Mouse (Mus musculus) kidney, adult 2 months (tissue): ENCODE measurements around the gene Hmgxb4. TPM values are rescaled to one million over a fixed set of nuclear protein-coding genes. Genes with fewer than 3 reads are reported as not detected.
A peak's percentile ranks its signal among the peaks of the same experiment; 100 is the strongest.

Experiments used
- DNase-seq: peaks from one replicate; pipeline ENCODE4 v3.0.0; 2021
- H3K27ac ChIP-seq: fragments of 200-500 bp; 2 replicates; pipeline ENCODE4 v1.5.1; 2012; ENCODE audit warnings: low read depth, low read length, control low read depth, inconsistent platforms; ENCODE audit not compliant: insufficient read depth
- H3K27me3 ChIP-seq: fragments of 200-500 bp; replicated peaks from 2 replicates; pipeline ENCODE4 v1.6.1; 2012; ENCODE audit warnings: mild to moderate bottlenecking, moderate library complexity, low read length, inconsistent platforms; ENCODE audit not compliant: control insufficient read depth, insufficient read depth
- H3K36me3 ChIP-seq: fragments of 200-500 bp; 2 replicates; pipeline ENCODE4 v1.6.1; 2012; ENCODE audit warnings: mild to moderate bottlenecking, moderate library complexity, low read length, inconsistent platforms; ENCODE audit not compliant: control insufficient read depth, insufficient read depth
- H3K4me1 ChIP-seq: fragments of 200-500 bp; 2 replicates; pipeline ENCODE4 v1.6.1; 2011; ENCODE audit warnings: low read length; ENCODE audit not compliant: control insufficient read depth, insufficient read depth
- H3K4me3 ChIP-seq: fragments of 200-500 bp; 2 replicates; pipeline ENCODE4 v1.5.1; 2011; ENCODE audit warnings: mild to moderate bottlenecking, low read depth, low read length, control low read depth; ENCODE audit not compliant: insufficient read depth
- CTCF ChIP-seq: fragments of 200-500 bp; conservative IDR thresholded peaks from 2 replicates; pipeline ENCODE4 v1.5.1; 2011; ENCODE audit warnings: low read depth, mild to moderate bottlenecking, control low read depth, low read length, moderate library complexity, mixed read lengths; ENCODE audit not compliant: insufficient read depth, insufficient read length
- POLR2A ChIP-seq: fragments of 200-500 bp; IDR thresholded peaks from one replicate; pipeline ENCODE4 v1.6.1; 2011; ENCODE audit warnings: low read depth, low read length, control low read depth
- WGBS: fragments of 180-500 bp; shearing (Covaris S2); methylation state at CpG from one replicate; pipeline ENCODE4 v1.1.7; 2018; 5-methylcytosine and 5-hydroxymethylcytosine counted together
- polyA plus RNA-seq: library from polyadenylated mRNA; depleted of rRNA; stranded (reverse); fragments of >200 nt; gene quantifications from 2 replicates; pipeline ENCODE4 v1.2.3, GENCODE M21; 2012

Gene Hmgxb4
- polyA plus RNA-seq, 1 experiment: 13.3 TPM

GRCm38 (mm10) chr8:74977427-74977826 is 15.7 kb upstream of the Hmgxb4 start:
- TF ChIP-seq POLR2A: no peak
- TF ChIP-seq CTCF: peak; percentile 37; the same call in 1 of the 2 replicates
- no peak for DNase-seq
- no peaks in the 10 kb centered on the region for H3K36me3 ChIP-seq
- H3K27ac ChIP-seq: no peak overlapping the region
- no peaks in the 10 kb centered on the region for H3K4me1 ChIP-seq
- H3K4me3 ChIP-seq: no peak overlapping the region
- WGBS: 51% methylated on average over 1 of the region's 1 CpGs
- no peaks in the 10 kb centered on the region for H3K27me3 ChIP-seq

GRCm38 (mm10) chr8:74980060-74980710 is 13.0 kb upstream of the Hmgxb4 start:
- Histone ChIP-seq H3K36me3 (no peaks in the 10 kb centered on the region), H3K27ac (no peak overlapping the region), H3K4me1 (no peaks in the 10 kb centered on the region), H3K4me3 (no peak overlapping the region), H3K27me3 (no peaks in the 10 kb centered on the region)
- 41% methylated on average over 9 of the region's 9 CpGs for WGBS
- TF ChIP-seq POLR2A (no peak), CTCF (no peak)
- DNase-seq: no peak

- TF ChIP-seq CTCF (peak; percentile 81), POLR2A (no peak)
- Histone ChIP-seq H3K4me1 (no peaks in the 10 kb centered on the region), H3K4me3 (no peak overlapping the region), H3K36me3 (no peaks in the 10 kb centered on the region), H3K27ac (no peak overlapping the region), H3K27me3 (no peaks in the 10 kb centered on the region)
- under 1% methylated on average over 5 of the region's 5 CpGs for WGBS
- peak; percentile 54 for DNase-seq
Observed at GRCm38 (mm10) chr8:74980711-74981062, 12.5 kb upstream of the Hmgxb4 start.

- WGBS: 90% methylated on average over 6 of the region's 6 CpGs
- no peak overlapping the region for H3K4me3 ChIP-seq
Observed at GRCm38 (mm10) chr8:74981809-74982208, 11.3 kb upstream of the Hmgxb4 start.

GRCm38 (mm10) chr8:74987436-74987835 is 5.7 kb upstream of the Hmgxb4 start:
- no peak for TF ChIP-seq POLR2A
- TF ChIP-seq CTCF: no peak
- 94% methylated on average over 5 of the region's 5 CpGs for WGBS
- no peaks in the 10 kb centered on the region for H3K27me3 ChIP-seq

More at GRCm38 (mm10) chr8:74981809-74982208, 11.3 kb upstream of the Hmgxb4 start:
- Histone ChIP-seq H3K4me1 (no peaks in the 10 kb centered on the region), H3K36me3 (no peaks in the 10 kb centered on the region), H3K27me3 (no peaks in the 10 kb centered on the region), H3K27ac (no peak overlapping the region)
- no peak for DNase-seq
- no peak for TF ChIP-seq POLR2A
- TF ChIP-seq CTCF: no peak

GRCm38 (mm10) chr8:74990021-74990420 is 3.1 kb upstream of the Hmgxb4 start:
- H3K4me1 ChIP-seq: peaks cover 4% of the 10 kb centered on the region
- DNase-seq: peak; percentile 13
- WGBS: 13% methylated on average over 15 of the region's 15 CpGs
- no peak overlapping the region for H3K4me3 ChIP-seq
- H3K36me3 ChIP-seq: no peaks in the 10 kb centered on the region
- H3K27ac ChIP-seq: no peak overlapping the region
- TF ChIP-seq POLR2A: no peak
- TF ChIP-seq CTCF: no peak
- no peaks in the 10 kb centered on the region for H3K27me3 ChIP-seq

More at GRCm38 (mm10) chr8:74987436-74987835, 5.7 kb upstream of the Hmgxb4 start:
- Histone ChIP-seq H3K36me3 (no peaks in the 10 kb centered on the region), H3K4me1 (no peaks in the 10 kb centered on the region; the same call in 1 of the 2 replicates), H3K27ac (no peak overlapping the region), H3K4me3 (no peak overlapping the region)
- DNase-seq: no peak

- peak; percentile 92 for DNase-seq
- Histone ChIP-seq H3K27ac (peak overlapping the region; percentile 59; the same call in 1 of the 2 replicates), H3K36me3 (no peaks in the 10 kb centered on the region), H3K4me1 (peaks cover 4% of the 10 kb centered on the region), H3K27me3 (no peaks in the 10 kb centered on the region), H3K4me3 (peak overlapping the region; percentile 98)
- TF ChIP-seq POLR2A (no peak), CTCF (no peak)
- WGBS: under 1% methylated on average over 110 of the region's 111 CpGs
Observed at GRCm38 (mm10) chr8:74993475-74994451, 607 bp downstream of the Hmgxb4 start.
